Mouse (Mus musculus): ENCODE data around the gene Dhdh. TPM values are rescaled to one million over a fixed set of nuclear protein-coding genes. Genes with fewer than 3 reads are reported as not detected.
"Not testable (repeated sequence)": the region's sequence is repeated elsewhere in the genome, so short reads cannot be mapped to it uniquely, and the experiment has no call there.

The Dhdh gene
- 10 to 100 TPM in 1 of 2 experiments, 1 to 10 TPM in 1; 9.4 to 10.5 TPM for total RNA-seq (2021)
- long read RNA-seq, experiment 1, partial matches to known transcripts, result 0 of 2 reads
- long read RNA-seq, experiment 1, other reads (novel, unspliced or antisense), result 2 of 2 reads
- long read RNA-seq, experiment 2, partial matches to known transcripts, result 0 of 1 reads
- long read RNA-seq, experiment 2, other reads (novel, unspliced or antisense), result 1 of 1 reads

- peak; percentile 81 for DNase-seq
- intact Hi-C loops (cut with DNase I; ENCODE audit: low total_unique reads), result no loop called here
Observed at GRCm38 (mm10) chr7:45488293-45489204, at the start of gene Dhdh. Gene Dhdh, minus strand, starts transcription at chr7:45488805.

DNA sequence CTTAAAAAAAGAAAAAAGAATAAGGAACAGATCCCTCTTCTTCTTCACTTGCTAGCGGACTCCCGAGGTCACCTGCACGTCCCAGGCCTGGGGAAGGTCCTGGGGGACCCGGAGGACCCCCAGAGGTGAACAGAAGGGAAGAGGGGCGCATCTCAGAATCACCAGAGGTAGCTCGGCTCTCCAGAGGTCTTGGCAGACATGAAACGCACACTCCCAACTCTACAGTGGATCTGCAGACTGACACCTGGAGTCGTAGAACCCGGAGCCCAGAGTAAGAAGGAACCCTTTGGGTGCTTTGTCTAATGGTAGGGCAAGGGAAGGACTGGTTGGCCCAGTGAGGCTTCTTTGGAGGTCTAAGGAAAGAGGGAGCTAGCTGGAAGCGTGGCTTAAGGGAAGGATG, 49.0 kb upstream of the Dhdh start:
- DNase-seq, result no peak
- intact Hi-C loops (cut with DNase I; ENCODE audit: low total_unique reads), result no loop called here

DNA sequence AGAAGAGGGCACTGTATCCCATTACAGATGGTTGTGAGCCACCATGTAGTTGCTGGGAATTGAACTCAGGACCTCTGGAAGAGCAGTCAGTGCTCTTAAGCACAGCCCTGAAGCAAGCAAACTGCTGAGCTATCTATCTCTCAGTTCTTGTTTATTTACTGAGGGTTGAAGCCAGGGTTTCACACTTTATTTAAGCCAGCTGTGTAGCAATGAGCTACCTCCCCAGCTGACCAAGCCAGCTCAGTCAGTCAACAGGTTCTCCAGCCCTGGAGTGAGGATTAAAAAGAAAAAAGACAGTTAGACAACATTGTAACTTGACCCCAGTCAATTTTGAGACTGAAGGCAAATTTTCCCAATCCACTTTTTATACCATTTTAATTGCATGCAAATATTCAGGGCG, 47.1 kb upstream of the Dhdh start:
- intact Hi-C loops (cut with DNase I; ENCODE audit: low total_unique reads), result no loop called here
- no peak for DNase-seq

GRCm38 (mm10) chr7:45530643-45531042, 42.0 kb upstream of the Dhdh start:
- DNase-seq, result peak; percentile 60
- intact Hi-C loops (cut with DNase I; ENCODE audit: low total_unique reads), result no loop called here

DNA sequence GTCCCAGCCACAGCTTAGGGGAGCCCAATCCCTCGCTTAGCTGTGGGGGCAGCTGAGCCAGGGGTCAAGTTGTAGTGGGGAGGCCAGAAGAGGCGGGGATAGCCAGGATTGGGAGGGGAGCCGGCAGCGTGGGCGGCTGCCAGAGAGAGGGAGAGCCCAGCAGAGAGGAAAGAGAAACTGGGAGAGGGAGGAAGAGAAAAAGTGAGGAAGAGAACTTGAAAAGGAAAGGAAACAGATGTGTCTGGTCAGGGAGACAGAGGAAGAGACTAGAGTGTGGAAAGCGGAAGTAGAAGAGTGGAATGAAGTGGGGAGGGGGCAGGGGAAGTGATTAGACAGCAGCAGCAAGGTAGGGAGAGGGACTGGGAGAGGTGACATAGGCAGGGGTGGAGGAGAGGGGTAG, 40.9 kb upstream of the Dhdh start:
- intact Hi-C loops (cut with DNase I; ENCODE audit: low total_unique reads), result no loop called here

GRCm38 (mm10) chr7:45527169-45527568, 38.6 kb upstream of the Dhdh start:
- DNase-seq; intact Hi-C loops (cut with DNase I; ENCODE audit: low total_unique reads): not testable (repeated sequence)

More for the DNA sequence above, 40.9 kb upstream of the Dhdh start:
- peak; percentile 68 for DNase-seq

DNA sequence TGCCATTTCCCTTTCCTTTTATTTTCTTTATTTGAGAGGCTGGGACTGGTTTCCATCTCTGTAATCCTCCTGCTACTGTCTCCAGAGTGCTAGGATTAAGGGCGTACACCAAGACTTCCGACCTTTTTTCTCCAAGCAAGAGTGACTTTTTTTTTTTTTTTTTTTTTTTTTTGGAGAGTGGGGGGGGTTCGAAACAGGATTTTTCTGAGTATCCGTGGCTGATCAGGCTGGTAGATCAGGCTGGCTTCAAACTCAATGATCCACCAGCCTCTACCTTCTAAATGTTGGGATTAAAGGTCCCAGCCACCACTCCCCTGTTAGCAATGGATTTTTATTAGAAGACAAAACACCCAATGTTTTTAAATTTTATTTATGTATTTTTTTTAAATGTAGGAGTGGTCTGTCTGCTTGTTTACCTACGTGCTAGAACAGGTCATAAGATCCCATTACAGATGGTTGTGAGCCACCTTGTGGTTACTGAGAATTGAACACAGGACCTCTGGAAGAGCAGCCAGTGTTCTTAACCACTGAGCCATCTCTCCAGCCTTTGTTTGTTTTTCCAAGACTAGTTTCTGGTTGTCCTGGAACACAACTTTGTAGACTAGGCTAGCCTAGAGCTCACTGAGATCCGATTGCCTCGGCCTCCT, 38.0 kb upstream of the Dhdh start:
- DNase-seq, result no peak
- intact Hi-C loops (cut with DNase I; ENCODE audit: low total_unique reads), result no loop called here

- peak; percentile 93 for DNase-seq
- intact Hi-C loops (cut with DNase I; ENCODE audit: low total_unique reads), result no loop called here
Observed at GRCm38 (mm10) chr7:45525809-45526473, 37.3 kb upstream of the Dhdh start, which contains the start of the genes Ppp1r15a and Plekha4. Gene Ppp1r15a, minus strand, starts transcription at chr7:45526268. Gene Plekha4, plus strand, starts transcription at chr7:45526330.

DNA sequence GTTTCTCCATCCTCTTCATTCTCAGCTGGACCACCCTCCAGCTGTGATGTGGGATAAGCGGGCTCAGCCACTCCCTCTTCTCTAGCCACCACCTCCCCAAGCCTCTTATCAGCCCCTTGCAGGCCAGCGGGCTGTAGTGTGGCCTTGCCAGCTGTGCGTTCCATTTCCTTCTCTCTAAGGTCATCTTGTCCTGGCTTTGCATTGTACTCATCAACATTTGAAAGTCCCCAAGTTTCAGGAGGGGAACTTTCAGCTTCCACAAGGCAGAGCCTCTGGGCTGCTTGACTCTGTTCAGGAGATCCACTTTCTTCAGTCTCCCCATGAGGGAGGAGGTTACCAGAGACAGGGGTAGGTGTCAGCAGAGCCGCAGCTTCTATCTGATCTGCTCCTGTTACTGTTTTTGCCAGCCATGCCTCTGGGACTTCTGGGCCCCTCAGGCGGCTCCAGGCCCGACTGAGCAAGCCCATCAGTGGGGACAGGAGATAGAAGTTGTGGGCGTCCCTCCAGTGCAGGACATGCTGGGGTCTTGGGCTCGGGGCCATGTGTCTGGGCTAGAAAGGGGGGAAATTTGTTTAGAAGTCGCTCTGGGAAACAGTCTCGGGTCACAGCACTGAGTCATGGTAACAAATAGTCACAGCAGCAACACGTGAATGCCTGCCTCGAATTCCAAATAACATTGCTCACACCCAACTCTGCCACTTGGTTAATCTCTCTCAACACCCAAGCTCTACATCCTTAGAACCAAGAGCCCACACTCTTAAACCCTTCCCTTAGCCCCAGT, 36.4 kb upstream of the Dhdh start:
- intact Hi-C loops (cut with DNase I; ENCODE audit: low total_unique reads), result no loop called here
- no peak for DNase-seq

DNA sequence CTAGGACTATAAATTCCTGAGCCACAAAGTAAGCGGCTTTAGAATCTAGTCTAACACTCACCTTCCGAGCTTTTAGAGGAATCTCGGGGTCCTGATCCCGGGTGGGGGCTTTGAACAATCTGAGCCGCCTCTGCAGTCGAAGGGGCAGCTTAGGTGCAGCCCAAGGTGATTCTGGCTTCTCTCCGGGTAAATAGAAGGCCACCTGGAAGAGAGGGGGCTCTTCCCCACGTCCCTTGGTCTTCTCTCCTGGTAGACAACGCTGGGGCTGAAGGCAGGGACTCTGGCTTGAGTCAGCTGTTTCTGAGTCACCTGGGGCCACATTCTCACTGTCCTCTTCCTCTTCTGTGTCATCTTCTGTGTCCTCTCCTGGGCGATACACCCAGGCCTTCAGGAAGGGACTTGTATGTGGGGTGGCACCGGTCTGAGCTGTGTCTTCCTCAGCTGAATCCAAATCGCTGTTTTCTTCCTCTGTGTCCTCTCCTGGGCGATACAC, 35.1 kb upstream of the Dhdh start:
- intact Hi-C loops (cut with DNase I; ENCODE audit: low total_unique reads), result no loop called here
- no peak for DNase-seq

DNA sequence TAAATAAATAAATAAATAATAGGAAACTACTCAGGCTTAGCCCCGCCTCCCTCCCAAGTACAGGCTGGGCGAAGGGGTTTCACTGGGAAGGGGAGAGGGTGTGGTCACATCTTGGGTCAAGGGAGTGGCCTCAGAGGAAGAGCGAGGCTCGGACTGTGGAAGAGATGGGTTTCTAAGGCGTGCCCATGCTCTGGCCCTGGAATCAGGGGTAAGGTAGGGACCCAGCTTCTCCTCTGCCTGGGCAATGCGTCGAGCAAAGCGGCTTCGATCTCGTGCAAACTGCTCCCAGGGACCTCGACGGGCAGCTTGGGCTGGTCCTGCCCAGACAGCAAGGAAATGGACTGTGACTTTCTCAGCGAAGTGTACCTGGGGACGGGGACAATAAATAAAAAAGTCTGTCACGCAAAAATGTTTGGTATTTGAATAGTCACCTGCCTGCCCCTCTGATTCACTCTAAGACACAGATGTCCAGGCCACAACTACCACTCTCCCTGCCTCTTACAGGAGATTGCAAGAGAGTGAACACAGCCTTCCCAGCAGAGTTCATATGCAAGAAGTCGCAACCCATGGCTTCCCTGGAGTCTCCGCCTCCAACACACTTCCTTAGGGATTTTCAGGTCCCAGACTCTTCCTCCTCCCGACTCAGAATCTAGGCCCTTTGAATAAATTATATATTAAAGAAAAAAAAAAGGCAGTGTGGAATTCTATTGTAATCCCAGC, 34.5 kb upstream of the Dhdh start:
- no peak for DNase-seq
- intact Hi-C loops (cut with DNase I; ENCODE audit: low total_unique reads), result no loop called here

- DNase-seq, result no peak
- intact Hi-C loops (cut with DNase I; ENCODE audit: low total_unique reads), result no loop called here
Observed at GRCm38 (mm10) chr7:45522194-45522752, 33.7 kb upstream of the Dhdh start.

DNA sequence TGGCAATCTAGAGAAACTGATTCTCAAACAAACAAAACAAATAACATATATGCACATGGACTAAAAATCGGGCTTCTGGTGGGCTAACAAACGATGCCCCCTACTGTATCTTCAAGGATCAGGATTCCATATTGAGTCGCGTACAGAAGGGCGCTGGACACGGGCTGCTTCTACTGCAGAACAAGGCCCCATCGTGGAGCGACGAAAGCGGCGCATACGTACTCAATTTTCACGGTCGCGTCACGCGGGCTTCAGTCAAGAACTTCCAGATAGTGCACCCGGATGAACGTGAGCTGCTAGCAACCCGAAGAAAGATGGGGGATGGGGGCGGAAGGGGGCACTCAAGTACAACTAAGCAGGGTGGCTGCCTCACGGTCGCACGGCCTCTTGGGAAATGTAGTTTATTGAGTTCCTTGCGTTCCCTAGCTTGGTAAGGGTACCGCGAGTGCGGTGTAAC, 33.2 kb upstream of the Dhdh start:
- peak; percentile 86 for DNase-seq
- intact Hi-C loops (cut with DNase I; ENCODE audit: low total_unique reads), result no loop called here

DNA sequence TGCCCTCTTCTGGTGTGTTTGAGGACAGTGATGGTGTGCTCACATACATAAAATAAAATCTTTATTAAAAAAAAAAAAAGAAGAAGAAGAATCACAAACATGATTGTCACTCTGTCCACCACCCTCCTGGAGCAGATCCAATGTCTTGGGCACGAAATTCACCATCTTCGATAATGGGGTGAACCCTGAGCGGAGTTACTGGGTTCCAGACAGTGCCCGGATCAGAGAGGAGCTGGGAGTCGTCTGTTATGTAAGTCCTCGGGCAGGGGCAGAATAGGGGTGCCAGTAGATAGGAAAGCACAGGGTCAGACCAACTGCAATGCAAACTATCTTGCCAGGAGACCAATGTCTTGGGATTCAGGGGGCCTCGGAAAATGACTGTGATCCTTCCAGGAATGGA, 32.0 kb upstream of the Dhdh start:
- DNase-seq, result no peak
- intact Hi-C loops (cut with DNase I; ENCODE audit: low total_unique reads), result no loop called here

DNA sequence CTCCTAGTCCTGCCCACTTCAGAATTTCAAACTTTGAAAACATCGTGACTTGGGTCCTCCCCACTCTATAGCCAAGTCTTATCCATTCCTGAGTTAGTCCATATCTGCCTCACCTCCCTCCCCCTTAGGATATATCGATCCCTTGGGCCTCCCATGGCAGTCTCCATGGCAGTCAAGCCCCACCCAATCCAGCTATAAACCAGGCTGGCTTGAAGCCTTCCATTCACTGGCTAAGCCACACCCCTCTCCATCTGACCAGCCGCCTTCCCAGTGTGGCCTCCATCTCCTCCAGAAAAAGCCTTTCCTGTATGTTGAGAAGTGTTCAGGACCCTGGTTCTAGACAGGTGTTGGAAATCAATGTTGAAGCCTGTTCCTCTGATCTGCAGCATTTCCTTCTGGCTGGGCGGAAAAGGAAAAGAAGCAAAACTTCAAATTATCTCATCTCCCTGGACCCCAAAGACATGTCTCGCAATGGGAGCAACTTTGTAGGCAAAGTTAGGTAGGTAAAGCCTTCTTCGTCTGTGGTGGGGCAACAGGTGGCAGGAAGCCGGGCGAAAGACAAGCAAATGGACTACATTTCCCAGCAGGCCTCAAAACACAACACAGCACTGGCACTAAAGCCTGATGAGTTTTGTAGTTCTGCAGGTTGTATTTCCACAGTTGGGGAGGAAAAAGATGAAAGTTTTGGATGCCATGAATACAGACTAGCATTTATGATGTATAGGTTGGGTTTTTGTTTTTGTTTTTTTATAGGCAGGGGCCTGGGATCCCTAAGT, 30.9 kb upstream of the Dhdh start:
- no peak for DNase-seq
- intact Hi-C loops (cut with DNase I; ENCODE audit: low total_unique reads), result no loop called here

GRCm38 (mm10) chr7:45518618-45519017, 30.0 kb upstream of the Dhdh start:
- DNase-seq, result no peak
- intact Hi-C loops (cut with DNase I; ENCODE audit: low total_unique reads), result no loop called here

DNA sequence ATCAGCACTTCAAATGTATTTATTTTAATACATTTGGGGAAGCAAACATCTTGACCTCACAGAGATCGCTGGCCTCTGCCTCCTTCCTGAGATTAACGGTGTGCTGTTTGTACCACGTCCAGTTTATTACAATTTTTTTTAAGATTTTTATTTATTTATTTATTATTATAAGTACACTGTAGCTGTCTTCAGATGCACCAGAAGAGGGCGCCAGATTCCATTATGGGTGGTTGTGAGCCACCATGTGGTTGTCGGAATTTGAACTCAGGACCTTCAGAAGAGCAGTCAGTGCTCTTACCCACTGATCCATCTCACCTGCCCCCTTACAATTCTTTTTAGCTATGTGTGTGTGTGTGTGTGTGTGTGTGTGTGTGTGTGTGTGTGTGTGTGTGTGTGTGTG, 28.2 kb upstream of the Dhdh start:
- DNase-seq; intact Hi-C loops (cut with DNase I; ENCODE audit: low total_unique reads): not testable (repeated sequence)
